Mouse (Mus musculus) midbrain, embryonic 15.5 days (tissue): Measurements from ENCODE around the gene 2010003K11Rik. TPM values are rescaled to one million over a fixed set of nuclear protein-coding genes. Genes with fewer than 3 reads are reported as not detected.

Source experiments
- ATAC-seq: fragments of 200-750 bp; cut with Nextera tagmentation; replicated peaks from 2 replicates; pipeline ENCODE4 v1.8.0; 2017; ENCODE audit warnings: moderate TSS enrichment
- H3K27ac ChIP-seq: fragments of 300-500 bp; sonication (generic); 2 replicates; pipeline ENCODE4 v1.5.1; 2015; ENCODE audit warnings: mild to moderate bottlenecking, inconsistent platforms
- H3K27me3 ChIP-seq: fragments of 300-500 bp; sonication (generic); replicated peaks from 2 replicates; pipeline ENCODE4 v1.6.1; 2015; ENCODE audit warnings: inconsistent platforms
- H3K36me3 ChIP-seq: fragments of 300-500 bp; sonication (generic); replicated peaks from 2 replicates; pipeline ENCODE4 v1.6.1; 2015; ENCODE audit warnings: inconsistent platforms
- H3K4me1 ChIP-seq: fragments of 300-500 bp; sonication (generic); 2 replicates; pipeline ENCODE4 v1.6.1; 2015; ENCODE audit warnings: inconsistent platforms
- H3K4me2 ChIP-seq: fragments of 300-500 bp; sonication (generic); 2 replicates; pipeline ENCODE4 v1.6.1; 2015; ENCODE audit warnings: inconsistent platforms, mild to moderate bottlenecking, moderate library complexity
- H3K4me3 ChIP-seq: fragments of 300-500 bp; sonication (generic); 2 replicates; pipeline ENCODE4 v1.5.1; 2015; ENCODE audit warnings: mild to moderate bottlenecking, inconsistent platforms
- H3K9ac ChIP-seq: fragments of 300-500 bp; sonication (generic); 2 replicates; pipeline ENCODE4 v1.6.1; 2015; ENCODE audit warnings: mild to moderate bottlenecking, inconsistent platforms
- H3K9me3 ChIP-seq: fragments of 300-500 bp; sonication (generic); 2 replicates; pipeline ENCODE4 v1.6.1; 2016; ENCODE audit warnings: inconsistent platforms
- WGBS: fragments of 180-500 bp; shearing (Covaris S2); methylation state at CpG from one replicate; pipeline ENCODE4 v1.1.7; 2015; ENCODE audit warnings: mixed read lengths; 5-methylcytosine and 5-hydroxymethylcytosine counted together
- polyA plus RNA-seq: library from polyadenylated mRNA; unstranded; fragments of >200 nt; fragmentation: Nextera tagmentation; extraction: Ambion mirVana; gene quantifications from 2 replicates; pipeline ENCODE4 v1.2.1, GENCODE M21; 2015

The 2010003K11Rik gene
- polyA plus RNA-seq, 1 experiment from 2014 or later = not detected

DNA sequence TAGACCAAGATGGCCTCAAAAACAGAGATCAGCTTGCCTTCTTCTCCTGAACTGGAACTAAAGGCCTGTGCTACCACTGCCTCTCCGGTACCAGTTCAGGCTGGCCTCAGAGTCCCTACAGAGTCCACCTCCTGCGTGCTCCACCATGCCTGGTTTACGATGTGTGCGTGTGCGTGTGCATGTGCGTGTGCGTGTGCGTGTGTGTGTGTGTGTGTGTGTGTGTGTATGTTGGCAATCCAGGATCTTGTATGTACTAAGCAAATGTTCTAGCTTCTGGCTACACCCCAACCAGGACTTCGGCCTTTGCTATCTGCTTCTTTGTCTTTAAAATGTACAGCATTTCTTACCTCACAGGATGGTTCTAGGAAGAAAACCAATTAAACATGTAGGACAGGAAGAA lies 49.2 kb downstream of the 2010003K11Rik start:
- H3K4me1 ChIP-seq = no peaks in the 10 kb centered on the region
- no peak overlapping the region for H3K9ac ChIP-seq
- 94% methylated on average over 9 of the region's 9 CpGs for WGBS

DNA sequence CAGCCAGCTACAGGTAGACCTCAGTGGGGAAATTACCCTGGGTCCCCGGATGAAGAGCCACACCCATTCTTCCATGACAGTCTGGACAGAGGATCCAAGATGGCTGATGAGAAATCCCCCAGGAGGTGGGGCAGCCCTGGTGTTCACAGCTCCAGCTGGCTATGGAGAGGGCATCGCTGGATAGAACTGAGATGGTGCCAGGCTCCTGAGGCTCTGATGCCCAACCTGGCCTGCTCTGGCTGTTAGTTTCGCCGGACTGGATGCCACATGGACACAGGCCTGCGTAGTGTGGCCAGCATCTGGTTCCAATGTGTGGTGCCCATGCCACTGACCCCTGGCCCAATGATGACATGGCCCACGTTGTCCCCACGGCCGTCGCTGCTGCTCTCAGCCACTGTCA lies 50.9 kb downstream of the 2010003K11Rik start:
- Histone ChIP-seq H3K36me3 (no peaks in the 10 kb centered on the region), H3K27ac (no peak overlapping the region), H3K4me1 (no peaks in the 10 kb centered on the region), H3K4me3 (no peak overlapping the region), H3K4me2 (no peak overlapping the region), H3K27me3 (no peaks in the 10 kb centered on the region), H3K9ac (no peak overlapping the region), H3K9me3 (no peaks in the 10 kb centered on the region)
- 89% methylated on average over 9 of the region's 9 CpGs for WGBS
- ATAC-seq = no peak

More for the DNA sequence above, 49.2 kb downstream of the 2010003K11Rik start:
- Histone ChIP-seq H3K36me3 (no peaks in the 10 kb centered on the region), H3K27me3 (no peaks in the 10 kb centered on the region), H3K4me3 (no peak overlapping the region), H3K4me2 (no peak overlapping the region), H3K27ac (no peak overlapping the region), H3K9me3 (no peaks in the 10 kb centered on the region)
- ATAC-seq = no peak

Other genes starting within 250 kb of the 2010003K11Rik start
- gene Ssh3, start 229.4 kb downstream of the 2010003K11Rik start, polyA plus RNA-seq = 12.2 and 16.2 TPM in 2 replicates
- 53.9 and 57.1 TPM in 2 replicates for gene Ankrd13d, start 215.4 kb downstream of the 2010003K11Rik start, polyA plus RNA-seq
- gene Grk2, start 192.4 kb downstream of the 2010003K11Rik start, polyA plus RNA-seq = 28.2 and 29.6 TPM in 2 replicates
- 37.0 and 38.8 TPM in 2 replicates for gene Kdm2a, start 100.3 kb downstream of the 2010003K11Rik start, polyA plus RNA-seq
- 5.1 and 5.5 TPM in 2 replicates for gene Rhod, start 59.2 kb downstream of the 2010003K11Rik start, polyA plus RNA-seq
- 3.6 and 4.3 TPM in 2 replicates for gene Syt12, start 21.1 kb downstream of the 2010003K11Rik start, polyA plus RNA-seq
- gene Pcx, start 11.9 kb upstream of the 2010003K11Rik start, polyA plus RNA-seq = 26.6 and 30.5 TPM in 2 replicates
- gene Lrfn4, start 117.1 kb upstream of the 2010003K11Rik start, polyA plus RNA-seq = 12.7 and 13.9 TPM in 2 replicates
- gene Rce1, start 127.1 kb upstream of the 2010003K11Rik start, polyA plus RNA-seq = 53.7 and 54.1 TPM in 2 replicates
- 5.6 and 7.7 TPM in 2 replicates for gene Gm960, start 200.1 kb upstream of the 2010003K11Rik start, polyA plus RNA-seq
- 35.2 and 39.8 TPM in 2 replicates for gene Sptbn2, start 212.6 kb upstream of the 2010003K11Rik start, polyA plus RNA-seq